Mouse (Mus musculus): ENCODE data around the gene Olfr1153. TPM values are rescaled to one million over a fixed set of nuclear protein-coding genes. Genes with fewer than 3 reads are reported as not detected.

The Olfr1153 gene
- polyA plus RNA-seq (2015; fragmentation: Illumina TruSeq; extraction: RNeasy Lipid Tissue Mini Kit (QIAGEN cat#74804); ENCODE audit: insufficient read depth, low read depth, low replicate concordance), result not detected

DNA sequence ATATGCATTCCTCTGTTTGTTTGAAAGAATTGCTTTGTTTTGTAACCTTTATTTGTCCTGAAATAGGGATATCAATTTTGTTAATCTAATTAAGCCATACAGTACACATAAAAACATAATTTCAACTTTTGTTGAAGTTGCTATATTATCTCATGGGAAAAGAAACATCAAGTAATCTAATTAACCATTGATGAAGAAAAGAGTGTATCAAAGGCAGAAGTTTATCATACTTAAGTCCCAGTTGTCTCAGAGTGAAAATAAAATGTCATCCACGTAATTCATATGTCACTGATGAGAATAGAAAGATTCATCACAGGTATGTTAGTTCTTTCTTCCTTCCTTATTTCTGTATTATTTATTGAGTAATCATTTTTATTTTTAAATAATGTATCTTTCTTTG is at the start of gene Olfr1153:
Gene Olfr1153, plus strand, starts transcription at position 301 of the 400 bp plus-strand sequence.

DNA sequence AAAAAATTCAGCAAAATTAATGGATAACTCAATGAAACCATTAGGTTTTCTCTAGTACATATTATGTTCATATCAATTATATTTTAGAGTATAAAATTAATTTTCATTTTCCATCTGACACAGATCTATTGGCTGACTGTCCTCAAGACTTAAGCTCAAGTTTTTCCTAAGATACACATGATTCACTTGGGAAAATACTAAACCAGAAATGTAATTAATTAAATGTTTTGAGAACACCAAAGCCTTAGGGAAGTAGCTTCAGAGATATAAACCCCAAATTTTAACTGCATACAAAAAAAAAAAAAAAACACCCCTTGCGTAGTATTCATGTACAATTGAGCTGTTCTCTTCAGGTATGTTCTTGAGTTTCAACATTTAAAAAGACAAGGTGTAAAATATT is 39.2 kb upstream of the Olfr1153 start, which contains the start of gene Olfr1151:
Gene Olfr1151, plus strand, starts transcription at position 301 of the 400 bp plus-strand sequence.

DNA sequence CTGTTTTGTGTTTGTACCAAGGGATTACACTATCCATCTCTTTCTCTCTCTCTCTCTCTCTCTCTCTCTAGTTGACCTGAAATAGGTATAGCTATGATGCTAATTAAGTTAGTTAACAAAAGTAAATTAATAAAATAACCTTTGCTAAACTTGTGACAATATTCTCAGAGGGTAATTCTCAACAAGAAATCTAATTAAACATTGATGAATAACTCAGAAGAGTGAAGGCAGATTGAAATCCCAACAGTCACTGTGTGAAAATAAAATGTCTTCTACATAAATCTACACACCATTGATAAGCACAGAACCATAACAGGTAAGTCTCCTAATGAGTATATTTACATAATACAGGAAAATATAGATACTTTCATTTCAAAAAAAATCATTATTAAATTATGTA is 28.6 kb upstream of the Olfr1153 start, which contains the start of gene Olfr1152:
Gene Olfr1152, plus strand, starts transcription at position 301 of the 400 bp plus-strand sequence.

DNA sequence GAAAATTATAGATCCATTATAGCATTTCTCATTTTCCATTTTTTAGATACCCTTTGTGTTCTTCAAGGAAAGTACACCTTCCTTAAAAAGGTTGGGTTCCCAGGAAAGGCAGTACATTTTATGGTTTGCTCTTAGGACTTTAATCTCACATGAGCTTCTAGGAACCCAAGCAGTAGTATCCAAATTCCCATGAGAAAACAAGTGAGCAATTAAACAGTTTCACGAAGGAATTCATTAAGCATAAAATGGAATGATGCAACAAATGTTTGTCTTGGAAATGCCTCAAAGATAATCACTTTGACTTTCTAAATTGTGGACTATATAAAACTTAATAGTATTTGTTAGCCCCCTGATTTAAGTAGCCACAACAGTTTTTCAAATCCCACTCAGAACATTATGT is 10.3 kb downstream of the Olfr1153 start, which contains the start of gene Olfr1154:
Gene Olfr1154, minus strand, starts transcription at position 101 of the 400 bp plus-strand sequence.

DNA sequence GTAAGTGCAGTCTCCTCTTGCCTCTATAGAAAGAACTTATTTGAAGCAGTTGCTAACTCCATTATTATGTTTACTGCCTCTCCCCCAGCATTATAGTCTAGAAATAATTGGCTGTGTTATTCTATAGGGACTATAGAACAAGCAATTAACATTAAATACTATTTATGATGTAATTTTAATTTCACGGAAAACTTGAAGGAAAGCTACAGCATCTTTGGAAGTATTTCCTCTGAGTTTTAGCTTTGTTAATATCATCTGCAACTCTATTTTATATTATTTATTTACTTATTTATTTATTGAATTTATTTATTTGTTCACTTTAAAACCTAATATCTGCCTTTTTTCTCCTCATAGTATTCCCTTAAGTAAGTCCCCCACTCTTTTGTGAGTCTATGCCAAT is 50.3 kb downstream of the Olfr1153 start, which contains the start of gene Olfr1155:
Gene Olfr1155, minus strand, starts transcription at position 101 of the 400 bp plus-strand sequence.

Other genes starting within 250 kb of the Olfr1153 start
- not detected for gene Olfr1133, start 247.6 kb upstream of the Olfr1153 start, polyA plus RNA-seq (2015; fragmentation: Illumina TruSeq; extraction: RNeasy Lipid Tissue Mini Kit (QIAGEN cat#74804); ENCODE audit: insufficient read depth, low read depth, low replicate concordance)
- gene Olfr1134, start 236.5 kb upstream of the Olfr1153 start, polyA plus RNA-seq (2015; fragmentation: Illumina TruSeq; extraction: RNeasy Lipid Tissue Mini Kit (QIAGEN cat#74804); ENCODE audit: insufficient read depth, low read depth, low replicate concordance), result not detected
- gene Olfr1135, start 221.3 kb upstream of the Olfr1153 start, polyA plus RNA-seq (2015; fragmentation: Illumina TruSeq; extraction: RNeasy Lipid Tissue Mini Kit (QIAGEN cat#74804); ENCODE audit: insufficient read depth, low read depth, low replicate concordance), result not detected
- gene Olfr1136, start 201.0 kb upstream of the Olfr1153 start, polyA plus RNA-seq (2015; fragmentation: Illumina TruSeq; extraction: RNeasy Lipid Tissue Mini Kit (QIAGEN cat#74804); ENCODE audit: insufficient read depth, low read depth, low replicate concordance), result not detected
- not detected for gene Olfr1137, start 181.8 kb upstream of the Olfr1153 start, polyA plus RNA-seq (2015; fragmentation: Illumina TruSeq; extraction: RNeasy Lipid Tissue Mini Kit (QIAGEN cat#74804); ENCODE audit: insufficient read depth, low read depth, low replicate concordance)
- not detected for gene Olfr1138, start 155.0 kb upstream of the Olfr1153 start, polyA plus RNA-seq (2015; fragmentation: Illumina TruSeq; extraction: RNeasy Lipid Tissue Mini Kit (QIAGEN cat#74804); ENCODE audit: insufficient read depth, low read depth, low replicate concordance)
- not detected for gene Olfr1140, start 151.2 kb upstream of the Olfr1153 start, polyA plus RNA-seq (2015; fragmentation: Illumina TruSeq; extraction: RNeasy Lipid Tissue Mini Kit (QIAGEN cat#74804); ENCODE audit: insufficient read depth, low read depth, low replicate concordance)
- gene Olfr1141, start 141.0 kb upstream of the Olfr1153 start, polyA plus RNA-seq (2015; fragmentation: Illumina TruSeq; extraction: RNeasy Lipid Tissue Mini Kit (QIAGEN cat#74804); ENCODE audit: insufficient read depth, low read depth, low replicate concordance), result not detected
- not detected for gene Olfr152, start 115.5 kb upstream of the Olfr1153 start, polyA plus RNA-seq (2015; fragmentation: Illumina TruSeq; extraction: RNeasy Lipid Tissue Mini Kit (QIAGEN cat#74804); ENCODE audit: insufficient read depth, low read depth, low replicate concordance)
- gene Olfr1143, start 94.4 kb upstream of the Olfr1153 start, polyA plus RNA-seq (2015; fragmentation: Illumina TruSeq; extraction: RNeasy Lipid Tissue Mini Kit (QIAGEN cat#74804); ENCODE audit: insufficient read depth, low read depth, low replicate concordance), result not detected
- gene Olfr1145, start 85.1 kb upstream of the Olfr1153 start, polyA plus RNA-seq (2015; fragmentation: Illumina TruSeq; extraction: RNeasy Lipid Tissue Mini Kit (QIAGEN cat#74804); ENCODE audit: insufficient read depth, low read depth, low replicate concordance), result not detected
- not detected for gene Olfr1148, start 64.4 kb upstream of the Olfr1153 start, polyA plus RNA-seq (2015; fragmentation: Illumina TruSeq; extraction: RNeasy Lipid Tissue Mini Kit (QIAGEN cat#74804); ENCODE audit: insufficient read depth, low read depth, low replicate concordance)
- gene Olfr1150-ps1, start 51.0 kb upstream of the Olfr1153 start, polyA plus RNA-seq (2015; fragmentation: Illumina TruSeq; extraction: RNeasy Lipid Tissue Mini Kit (QIAGEN cat#74804); ENCODE audit: insufficient read depth, low read depth, low replicate concordance), result not detected
- gene Olfr1151, start 39.1 kb upstream of the Olfr1153 start, polyA plus RNA-seq (2015; fragmentation: Illumina TruSeq; extraction: RNeasy Lipid Tissue Mini Kit (QIAGEN cat#74804); ENCODE audit: insufficient read depth, low read depth, low replicate concordance), result not detected
- not detected for gene Olfr1152, start 28.5 kb upstream of the Olfr1153 start, polyA plus RNA-seq (2015; fragmentation: Illumina TruSeq; extraction: RNeasy Lipid Tissue Mini Kit (QIAGEN cat#74804); ENCODE audit: insufficient read depth, low read depth, low replicate concordance)
- gene Olfr1154, start 10.2 kb downstream of the Olfr1153 start, polyA plus RNA-seq (2015; fragmentation: Illumina TruSeq; extraction: RNeasy Lipid Tissue Mini Kit (QIAGEN cat#74804); ENCODE audit: insufficient read depth, low read depth, low replicate concordance), result not detected
- gene Olfr1155, start 50.2 kb downstream of the Olfr1153 start, polyA plus RNA-seq (2015; fragmentation: Illumina TruSeq; extraction: RNeasy Lipid Tissue Mini Kit (QIAGEN cat#74804); ENCODE audit: insufficient read depth, low read depth, low replicate concordance), result not detected
- not detected for gene Olfr1156, start 58.1 kb downstream of the Olfr1153 start, polyA plus RNA-seq (2015; fragmentation: Illumina TruSeq; extraction: RNeasy Lipid Tissue Mini Kit (QIAGEN cat#74804); ENCODE audit: insufficient read depth, low read depth, low replicate concordance)
- not detected for gene Olfr1157, start 73.3 kb downstream of the Olfr1153 start, polyA plus RNA-seq (2015; fragmentation: Illumina TruSeq; extraction: RNeasy Lipid Tissue Mini Kit (QIAGEN cat#74804); ENCODE audit: insufficient read depth, low read depth, low replicate concordance)
- gene Olfr74, start 79.7 kb downstream of the Olfr1153 start, polyA plus RNA-seq (2015; fragmentation: Illumina TruSeq; extraction: RNeasy Lipid Tissue Mini Kit (QIAGEN cat#74804); ENCODE audit: insufficient read depth, low read depth, low replicate concordance), result not detected
- gene Olfr1158, start 95.2 kb downstream of the Olfr1153 start, polyA plus RNA-seq (2015; fragmentation: Illumina TruSeq; extraction: RNeasy Lipid Tissue Mini Kit (QIAGEN cat#74804); ENCODE audit: insufficient read depth, low read depth, low replicate concordance), result not detected
- not detected for gene Olfr1160, start 113.3 kb downstream of the Olfr1153 start, polyA plus RNA-seq (2015; fragmentation: Illumina TruSeq; extraction: RNeasy Lipid Tissue Mini Kit (QIAGEN cat#74804); ENCODE audit: insufficient read depth, low read depth, low replicate concordance)
- not detected for gene Olfr1161, start 127.8 kb downstream of the Olfr1153 start, polyA plus RNA-seq (2015; fragmentation: Illumina TruSeq; extraction: RNeasy Lipid Tissue Mini Kit (QIAGEN cat#74804); ENCODE audit: insufficient read depth, low read depth, low replicate concordance)
- not detected for gene Olfr73, start 142.7 kb downstream of the Olfr1153 start, polyA plus RNA-seq (2015; fragmentation: Illumina TruSeq; extraction: RNeasy Lipid Tissue Mini Kit (QIAGEN cat#74804); ENCODE audit: insufficient read depth, low read depth, low replicate concordance)
- gene Olfr1162, start 156.2 kb downstream of the Olfr1153 start, polyA plus RNA-seq (2015; fragmentation: Illumina TruSeq; extraction: RNeasy Lipid Tissue Mini Kit (QIAGEN cat#74804); ENCODE audit: insufficient read depth, low read depth, low replicate concordance), result not detected
- not detected for gene Olfr1163, start 176.9 kb downstream of the Olfr1153 start, polyA plus RNA-seq (2015; fragmentation: Illumina TruSeq; extraction: RNeasy Lipid Tissue Mini Kit (QIAGEN cat#74804); ENCODE audit: insufficient read depth, low read depth, low replicate concordance)
- not detected for gene Olfr1164, start 199.0 kb downstream of the Olfr1153 start, polyA plus RNA-seq (2015; fragmentation: Illumina TruSeq; extraction: RNeasy Lipid Tissue Mini Kit (QIAGEN cat#74804); ENCODE audit: insufficient read depth, low read depth, low replicate concordance)
- not detected for gene Olfr1166, start 233.3 kb downstream of the Olfr1153 start, polyA plus RNA-seq (2015; fragmentation: Illumina TruSeq; extraction: RNeasy Lipid Tissue Mini Kit (QIAGEN cat#74804); ENCODE audit: insufficient read depth, low read depth, low replicate concordance)

All from pancreas, adult 10 weeks (tissue).